Mouse (Mus musculus): Measurements from ENCODE around the gene Alcam. TPM values are rescaled to one million over a fixed set of nuclear protein-coding genes. Genes with fewer than 3 reads are reported as not detected.

Alcam gene
- polyA plus RNA-seq, 1 experiment: 13.1 TPM

DNA sequence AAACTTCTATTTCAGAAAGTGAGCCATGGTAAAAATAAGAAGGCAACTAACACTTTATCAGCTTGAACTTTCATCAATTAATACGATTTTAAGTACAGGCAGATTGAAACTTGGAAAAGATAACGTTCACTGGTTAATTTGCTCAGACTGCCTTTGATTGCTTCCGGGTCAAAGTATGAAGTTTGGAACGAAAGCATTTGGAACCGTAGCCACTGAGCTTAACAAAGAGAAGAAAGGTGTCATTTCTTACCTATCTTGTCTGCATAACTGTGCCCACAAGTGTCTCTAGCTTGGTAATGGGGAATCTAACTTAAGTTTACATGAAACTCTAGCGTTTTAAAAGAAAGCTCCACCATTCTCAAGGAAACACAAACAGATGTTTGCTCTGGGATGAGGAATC, 14.9 kb downstream of the Alcam start:
- TF ChIP-seq SRF (IDR thresholded peaks at IDR 0.05; ENCODE audit: control insufficient read depth, insufficient read length, low read depth) (no peak), MYOG (IDR thresholded peaks at IDR 0.05; ENCODE audit: control insufficient read depth in 1 of 3, insufficient read depth in 1 of 3, insufficient read length in 2 of 3, low read depth in 2 of 3) (no peak), MYOD1 (IDR thresholded peaks at IDR 0.05; ENCODE audit: control insufficient read depth in 1 of 3, insufficient read length in 2 of 3, low read depth in 2 of 3) (no peak), POLR2A (IDR thresholded peaks at IDR 0.05; ENCODE audit: insufficient read length, low read depth) (no peak), E2F4 (IDR thresholded peaks at IDR 0.05; ENCODE audit: insufficient read depth) (no peak), POLR2AphosphoS2 (IDR thresholded peaks at IDR 0.05; ENCODE audit: insufficient read length, low read depth) (no peak), TCF3 (IDR thresholded peaks at IDR 0.05; ENCODE audit: insufficient read length, low read depth) (no peak), USF1 (IDR thresholded peaks at IDR 0.05; ENCODE audit: low read depth) (no peak), CEBPB (IDR thresholded peaks at IDR 0.05; ENCODE audit: insufficient read depth, poor library complexity, severe bottlenecking) (no peak), REST (IDR thresholded peaks at IDR 0.05; ENCODE audit: insufficient read depth, insufficient read length) (no peak), TCF12 (IDR thresholded peaks at IDR 0.05; ENCODE audit: insufficient read depth, poor library complexity, severe bottlenecking) (no peak), MAX (IDR thresholded peaks at IDR 0.05; ENCODE audit: low read depth) (no peak)
- H3ac ChIP-seq (ENCODE audit: control insufficient read depth, insufficient read length): no peak overlapping the region
- H3K4me3 ChIP-seq: no peak overlapping the region
- peaks cover 14% of the 10 kb centered on the region for H3K79me2 ChIP-seq (ENCODE audit: control insufficient read depth, insufficient read depth)
- H3K36me3 ChIP-seq (ENCODE audit: control insufficient read depth, insufficient read depth): no peaks in the 10 kb centered on the region
- no peaks in the 10 kb centered on the region for H3K27me3 ChIP-seq (ENCODE audit: control insufficient read depth, insufficient read depth, insufficient read length)
- H3K4me2 ChIP-seq (ENCODE audit: low read depth): peak overlapping the region; percentile 63

DNA sequence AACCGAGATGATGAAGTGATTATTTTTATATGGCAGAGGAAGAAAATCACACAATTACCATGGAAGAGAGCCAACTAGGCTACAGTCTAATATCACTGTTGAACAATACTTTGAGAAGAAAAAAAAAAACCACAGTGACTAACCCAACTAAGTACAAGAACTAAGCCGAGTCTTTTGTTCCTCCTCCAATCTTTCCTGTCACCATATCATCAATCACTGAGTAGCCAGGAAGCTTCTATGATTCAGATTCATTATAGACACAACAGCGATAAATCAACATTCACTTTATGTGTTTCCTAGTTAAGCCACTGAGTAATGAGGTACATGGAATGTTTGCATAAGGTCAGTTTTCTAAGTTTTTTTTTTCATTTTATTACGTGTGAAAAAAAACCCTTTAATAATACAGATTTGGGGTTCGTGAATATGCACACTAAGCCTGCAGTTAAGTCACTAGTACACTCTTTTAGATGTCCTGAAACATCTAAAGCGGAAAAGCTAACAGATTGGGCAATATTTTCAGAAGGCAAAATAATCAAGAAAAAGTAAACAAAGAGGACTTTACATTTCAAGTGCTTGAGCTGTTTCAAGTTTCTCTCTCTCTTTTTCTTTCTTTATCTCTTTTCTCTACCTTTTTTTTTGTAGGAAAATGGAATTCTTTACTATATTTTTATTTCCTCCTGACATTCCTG, 15.5 kb downstream of the Alcam start:
- H3ac ChIP-seq (ENCODE audit: control insufficient read depth, insufficient read length): no peak overlapping the region
- peaks cover 10% of the 10 kb centered on the region for H3K79me2 ChIP-seq (ENCODE audit: control insufficient read depth, insufficient read depth)
- H3K36me3 ChIP-seq (ENCODE audit: control insufficient read depth, insufficient read depth): no peaks in the 10 kb centered on the region
- H3K4me3 ChIP-seq: no peak overlapping the region
- no peak for TF ChIP-seq TCF3 (IDR thresholded peaks at IDR 0.05; ENCODE audit: insufficient read length, low read depth)
- TF ChIP-seq CEBPB (IDR thresholded peaks at IDR 0.05; ENCODE audit: insufficient read depth, poor library complexity, severe bottlenecking): peak; percentile 63; the same call in 1 of the 2 replicates
- no peak for TF ChIP-seq E2F4 (IDR thresholded peaks at IDR 0.05; ENCODE audit: insufficient read depth)
- no peak for TF ChIP-seq MAX (IDR thresholded peaks at IDR 0.05; ENCODE audit: low read depth)
- TF ChIP-seq POLR2A (IDR thresholded peaks at IDR 0.05; ENCODE audit: insufficient read length, low read depth): no peak
- no peak for TF ChIP-seq SRF (IDR thresholded peaks at IDR 0.05; ENCODE audit: control insufficient read depth, insufficient read length, low read depth)
- TF ChIP-seq MYOD1 (IDR thresholded peaks at IDR 0.05; ENCODE audit: control insufficient read depth in 1 of 3, insufficient read length in 2 of 3, low read depth in 2 of 3): no peak
- no peak for TF ChIP-seq REST (IDR thresholded peaks at IDR 0.05; ENCODE audit: insufficient read depth, insufficient read length)
- no peak for TF ChIP-seq USF1 (IDR thresholded peaks at IDR 0.05; ENCODE audit: low read depth)
- H3K4me2 ChIP-seq (ENCODE audit: low read depth): peak overlapping the region; percentile 63
- no peaks in the 10 kb centered on the region for H3K27me3 ChIP-seq (ENCODE audit: control insufficient read depth, insufficient read depth, insufficient read length)

DNA sequence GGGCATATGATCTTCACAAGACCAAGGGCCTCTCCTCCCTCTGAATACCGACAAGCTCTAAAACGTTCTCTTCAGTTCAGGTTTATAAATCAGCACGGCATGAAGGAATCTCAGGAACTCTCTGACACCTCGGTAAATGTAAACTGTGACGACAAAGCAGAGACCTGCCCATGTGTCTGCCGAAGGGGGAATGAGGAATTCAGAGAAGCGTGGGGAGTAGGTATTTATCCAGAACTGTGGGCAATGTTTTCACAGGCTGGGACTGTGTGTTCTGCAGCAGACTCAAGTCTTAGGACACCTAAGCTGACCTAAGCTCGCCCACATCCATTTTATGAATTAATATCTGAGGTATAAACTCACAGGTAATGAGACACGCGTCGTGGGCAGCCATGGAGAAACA, 20.7 kb downstream of the Alcam start:
- Histone ChIP-seq H3K4me3 (no peak overlapping the region), H3K27me3 (ENCODE audit: control insufficient read depth, insufficient read depth, insufficient read length) (no peaks in the 10 kb centered on the region), H3K4me2 (ENCODE audit: low read depth) (no peak overlapping the region), H3ac (ENCODE audit: control insufficient read depth, insufficient read length) (no peak overlapping the region), H3K36me3 (ENCODE audit: control insufficient read depth, insufficient read depth) (no peaks in the 10 kb centered on the region), H3K79me2 (ENCODE audit: control insufficient read depth, insufficient read depth) (peaks cover 3% of the 10 kb centered on the region)
- TF ChIP-seq POLR2AphosphoS2 (IDR thresholded peaks at IDR 0.05; ENCODE audit: insufficient read length, low read depth) (no peak), TCF3 (IDR thresholded peaks at IDR 0.05; ENCODE audit: insufficient read length, low read depth) (no peak), E2F4 (IDR thresholded peaks at IDR 0.05; ENCODE audit: insufficient read depth) (no peak), POLR2A (IDR thresholded peaks at IDR 0.05; ENCODE audit: insufficient read length, low read depth) (no peak), CEBPB (IDR thresholded peaks at IDR 0.05; ENCODE audit: insufficient read depth, poor library complexity, severe bottlenecking) (no peak), MAX (IDR thresholded peaks at IDR 0.05; ENCODE audit: low read depth) (no peak), SRF (IDR thresholded peaks at IDR 0.05; ENCODE audit: control insufficient read depth, insufficient read length, low read depth) (no peak), TCF12 (IDR thresholded peaks at IDR 0.05; ENCODE audit: insufficient read depth, poor library complexity, severe bottlenecking) (no peak)

DNA sequence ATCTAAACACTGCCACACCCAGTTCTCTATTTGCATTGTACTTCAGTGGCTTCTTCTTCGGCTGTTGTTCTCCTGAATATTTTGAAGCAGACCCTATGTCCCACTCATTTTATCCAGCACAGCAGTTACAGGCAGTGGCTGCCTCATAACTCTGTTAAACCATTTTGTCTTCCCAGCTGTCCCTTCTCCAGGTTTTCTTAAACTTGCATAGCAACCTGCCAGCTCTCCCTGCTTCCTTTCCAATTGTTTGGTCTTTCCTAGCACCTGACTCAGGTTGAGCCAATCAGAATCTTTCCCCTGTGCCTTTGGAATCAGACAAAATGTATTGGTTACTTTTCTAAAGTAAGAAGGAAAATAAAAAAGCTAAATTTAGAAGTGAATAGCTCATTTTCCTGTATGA, 21.8 kb downstream of the Alcam start:
- H3K4me2 ChIP-seq (ENCODE audit: low read depth): no peak overlapping the region
- no peak for TF ChIP-seq SRF (IDR thresholded peaks at IDR 0.05; ENCODE audit: control insufficient read depth, insufficient read length, low read depth)
- no peak for TF ChIP-seq POLR2AphosphoS2 (IDR thresholded peaks at IDR 0.05; ENCODE audit: insufficient read length, low read depth)
- no peak for TF ChIP-seq CEBPB (IDR thresholded peaks at IDR 0.05; ENCODE audit: insufficient read depth, poor library complexity, severe bottlenecking)
- TF ChIP-seq MYOG (IDR thresholded peaks at IDR 0.05; ENCODE audit: control insufficient read depth in 1 of 3, insufficient read depth in 1 of 3, insufficient read length in 2 of 3, low read depth in 2 of 3): no peak
- TF ChIP-seq MYOD1 (IDR thresholded peaks at IDR 0.05; ENCODE audit: control insufficient read depth in 1 of 3, insufficient read length in 2 of 3, low read depth in 2 of 3): no peak
- TF ChIP-seq USF1 (IDR thresholded peaks at IDR 0.05; ENCODE audit: low read depth): no peak
- no peak for TF ChIP-seq TCF12 (IDR thresholded peaks at IDR 0.05; ENCODE audit: insufficient read depth, poor library complexity, severe bottlenecking)
- TF ChIP-seq E2F4 (IDR thresholded peaks at IDR 0.05; ENCODE audit: insufficient read depth): no peak
- TF ChIP-seq MAX (IDR thresholded peaks at IDR 0.05; ENCODE audit: low read depth): no peak
- no peak for TF ChIP-seq POLR2A (IDR thresholded peaks at IDR 0.05; ENCODE audit: insufficient read length, low read depth)
- TF ChIP-seq REST (IDR thresholded peaks at IDR 0.05; ENCODE audit: insufficient read depth, insufficient read length): no peak
- TF ChIP-seq TCF3 (IDR thresholded peaks at IDR 0.05; ENCODE audit: insufficient read length, low read depth): no peak
- H3ac ChIP-seq (ENCODE audit: control insufficient read depth, insufficient read length): no peak overlapping the region
- no peak overlapping the region for H3K4me3 ChIP-seq
- no peaks in the 10 kb centered on the region for H3K36me3 ChIP-seq (ENCODE audit: control insufficient read depth, insufficient read depth)
- peaks cover 3% of the 10 kb centered on the region for H3K79me2 ChIP-seq (ENCODE audit: control insufficient read depth, insufficient read depth)
- no peaks in the 10 kb centered on the region for H3K27me3 ChIP-seq (ENCODE audit: control insufficient read depth, insufficient read depth, insufficient read length)

Measured in myocyte (in vitro differentiated cells).